Mouse (Mus musculus): ENCODE results near the gene Pld4. TPM values are rescaled to one million over a fixed set of nuclear protein-coding genes. Genes with fewer than 3 reads are reported as not detected.

Gene Pld4
- polyA plus RNA-seq, 1 experiment from 2014 or later = 15.0 TPM

DNA sequence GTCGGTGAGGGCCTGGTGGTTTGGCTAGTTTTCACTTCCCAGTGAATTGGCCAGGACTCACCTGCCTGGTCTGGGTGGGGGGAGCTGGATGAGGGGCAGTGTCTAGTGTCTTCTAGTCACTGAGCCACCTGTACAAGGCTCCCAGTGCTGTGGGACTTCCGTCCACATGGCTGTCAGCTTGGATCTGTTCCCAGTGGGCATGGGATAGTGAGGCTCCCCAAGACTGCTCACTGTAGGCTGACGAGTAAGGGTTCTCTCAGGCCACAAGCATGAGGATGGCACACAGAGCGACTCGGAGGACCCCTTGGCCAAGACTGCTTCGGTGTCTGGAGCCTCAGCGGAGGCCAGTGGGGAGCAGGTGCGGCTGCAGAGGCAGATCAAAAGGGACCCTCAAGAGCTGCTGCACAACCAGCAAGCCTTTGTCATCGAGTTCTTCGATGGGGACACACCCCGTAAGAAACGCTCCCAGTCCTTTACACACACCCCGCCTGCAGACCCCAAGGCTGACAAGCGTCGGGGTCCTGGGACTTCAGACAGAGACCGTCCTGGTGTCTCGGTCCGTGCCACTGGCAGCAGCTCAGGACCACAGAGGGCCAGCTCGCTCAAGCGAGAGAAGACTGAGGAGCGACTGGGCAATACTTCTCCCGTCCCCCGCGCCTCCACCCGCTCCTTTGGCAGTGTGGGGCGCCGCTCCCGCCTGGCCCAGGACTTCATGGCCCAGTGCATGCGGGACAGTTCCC, 24.4 kb upstream of the Pld4 start:
- no peaks in the 10 kb centered on the region for H3K9me3 ChIP-seq (ENCODE audit: control insufficient read depth, low read length)
- H3K36me3 ChIP-seq (ENCODE audit: control insufficient read depth, insufficient read depth, low read length) = peaks cover 37% of the 10 kb centered on the region
- no peak overlapping the region for H3K4me3 ChIP-seq (ENCODE audit: low read length)
- H3K4me2 ChIP-seq (ENCODE audit: low read depth, low read length) = no peak overlapping the region
- no peak for ATAC-seq (ENCODE audit: low read depth)
- H3K27me3 ChIP-seq (ENCODE audit: control insufficient read depth, insufficient read depth, low read depth, low read length) = no peaks in the 10 kb centered on the region
- no peak overlapping the region for H3K27ac ChIP-seq (ENCODE audit: low read length)
- WGBS = 90% methylated on average over 29 of the region's 29 CpGs
- no peak overlapping the region for H3K9ac ChIP-seq (ENCODE audit: low read length)
- H3K4me1 ChIP-seq (replicated peaks; ENCODE audit: control insufficient read depth, insufficient read depth, low read length) = no peaks in the 10 kb centered on the region

GRCm38 (mm10) chr12:112736636-112736925, 23.9 kb upstream of the Pld4 start:
- no peak overlapping the region for H3K4me2 ChIP-seq (ENCODE audit: low read depth, low read length)
- H3K9me3 ChIP-seq (ENCODE audit: control insufficient read depth, low read length) = no peaks in the 10 kb centered on the region
- no peaks in the 10 kb centered on the region for H3K4me1 ChIP-seq (replicated peaks; ENCODE audit: control insufficient read depth, insufficient read depth, low read length)
- no peak overlapping the region for H3K27ac ChIP-seq (ENCODE audit: low read length)
- no peak overlapping the region for H3K9ac ChIP-seq (ENCODE audit: low read length)
- H3K4me3 ChIP-seq (ENCODE audit: low read length) = no peak overlapping the region
- H3K27me3 ChIP-seq (ENCODE audit: control insufficient read depth, insufficient read depth, low read depth, low read length) = no peaks in the 10 kb centered on the region
- no peak for ATAC-seq (ENCODE audit: low read depth)
- 84% methylated on average over 10 of the region's 10 CpGs for WGBS
- peaks cover 35% of the 10 kb centered on the region for H3K36me3 ChIP-seq (ENCODE audit: control insufficient read depth, insufficient read depth, low read length)

GRCm38 (mm10) chr12:112737081-112737480, 23.4 kb upstream of the Pld4 start:
- Histone ChIP-seq H3K27ac (ENCODE audit: low read length) (no peak overlapping the region), H3K27me3 (ENCODE audit: control insufficient read depth, insufficient read depth, low read depth, low read length) (no peaks in the 10 kb centered on the region), H3K9me3 (ENCODE audit: control insufficient read depth, low read length) (no peaks in the 10 kb centered on the region), H3K36me3 (ENCODE audit: control insufficient read depth, insufficient read depth, low read length) (peaks cover 34% of the 10 kb centered on the region), H3K4me1 (replicated peaks; ENCODE audit: control insufficient read depth, insufficient read depth, low read length) (no peaks in the 10 kb centered on the region), H3K4me3 (ENCODE audit: low read length) (no peak overlapping the region), H3K4me2 (ENCODE audit: low read depth, low read length) (no peak overlapping the region), H3K9ac (ENCODE audit: low read length) (no peak overlapping the region)
- no peak for ATAC-seq (ENCODE audit: low read depth)
- WGBS = 83% methylated on average over 7 of the region's 7 CpGs

- H3K4me2 ChIP-seq (ENCODE audit: low read depth, low read length) = no peak overlapping the region
- H3K4me1 ChIP-seq (replicated peaks; ENCODE audit: control insufficient read depth, insufficient read depth, low read length) = no peaks in the 10 kb centered on the region
- no peaks in the 10 kb centered on the region for H3K9me3 ChIP-seq (ENCODE audit: control insufficient read depth, low read length)
- H3K27me3 ChIP-seq (ENCODE audit: control insufficient read depth, insufficient read depth, low read depth, low read length) = no peaks in the 10 kb centered on the region
- H3K9ac ChIP-seq (ENCODE audit: low read length) = no peak overlapping the region
- ATAC-seq (ENCODE audit: low read depth) = no peak
- peaks cover 34% of the 10 kb centered on the region for H3K36me3 ChIP-seq (ENCODE audit: control insufficient read depth, insufficient read depth, low read length)
- WGBS = 90% methylated on average over 14 of the region's 14 CpGs
- H3K27ac ChIP-seq (ENCODE audit: low read length) = no peak overlapping the region
- no peak overlapping the region for H3K4me3 ChIP-seq (ENCODE audit: low read length)
These were observed 22.7 kb upstream of the Pld4 start for GRCm38 (mm10) chr12:112737761-112738160.

DNA sequence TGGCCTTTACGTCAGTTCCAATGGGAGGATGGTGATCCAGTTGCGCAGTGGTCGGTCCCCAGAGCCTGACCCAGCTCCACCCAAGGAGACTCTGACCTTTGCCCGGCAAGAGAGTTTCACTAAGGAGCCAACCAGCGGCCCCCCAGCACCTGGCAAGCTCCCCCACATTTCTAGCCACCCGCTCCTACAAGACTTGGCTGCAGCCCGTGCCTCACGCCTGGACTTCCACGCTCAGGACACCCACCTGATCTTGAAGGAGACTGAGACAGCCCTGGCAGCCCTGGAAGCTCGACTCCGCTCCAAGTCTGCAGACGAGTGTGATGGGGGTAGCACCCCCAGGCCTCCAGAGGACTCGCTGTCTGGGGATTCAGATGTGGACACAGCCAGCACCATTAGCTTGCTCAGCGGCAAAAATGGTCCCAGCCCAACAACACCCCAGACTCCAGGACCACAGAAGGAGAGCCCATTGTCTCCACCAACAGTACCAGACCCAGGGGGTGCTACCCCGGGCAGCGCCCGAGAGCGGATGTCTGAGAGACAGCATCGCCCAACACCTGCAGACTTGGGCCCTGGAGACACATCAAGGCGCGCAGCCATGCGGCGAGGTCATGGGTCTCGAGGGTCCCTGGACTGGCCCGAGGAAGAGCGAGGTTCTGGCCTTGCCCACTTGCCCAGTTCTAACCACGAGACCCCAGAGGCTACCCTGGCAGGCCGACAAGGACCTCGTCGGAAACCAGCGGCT, 22.0 kb upstream of the Pld4 start:
- no peak overlapping the region for H3K9ac ChIP-seq (ENCODE audit: low read length)
- H3K27me3 ChIP-seq (ENCODE audit: control insufficient read depth, insufficient read depth, low read depth, low read length) = no peaks in the 10 kb centered on the region
- WGBS = 89% methylated on average over 31 of the region's 31 CpGs
- H3K27ac ChIP-seq (ENCODE audit: low read length) = no peak overlapping the region
- H3K4me3 ChIP-seq (ENCODE audit: low read length) = no peak overlapping the region
- no peak overlapping the region for H3K4me2 ChIP-seq (ENCODE audit: low read depth, low read length)
- H3K36me3 ChIP-seq (ENCODE audit: control insufficient read depth, insufficient read depth, low read length) = peaks cover 34% of the 10 kb centered on the region
- peaks cover 3% of the 10 kb centered on the region; the same call in 1 of the 2 replicates for H3K4me1 ChIP-seq (replicated peaks; ENCODE audit: control insufficient read depth, insufficient read depth, low read length)
- no peak for ATAC-seq (ENCODE audit: low read depth)
- no peaks in the 10 kb centered on the region for H3K9me3 ChIP-seq (ENCODE audit: control insufficient read depth, low read length)

DNA sequence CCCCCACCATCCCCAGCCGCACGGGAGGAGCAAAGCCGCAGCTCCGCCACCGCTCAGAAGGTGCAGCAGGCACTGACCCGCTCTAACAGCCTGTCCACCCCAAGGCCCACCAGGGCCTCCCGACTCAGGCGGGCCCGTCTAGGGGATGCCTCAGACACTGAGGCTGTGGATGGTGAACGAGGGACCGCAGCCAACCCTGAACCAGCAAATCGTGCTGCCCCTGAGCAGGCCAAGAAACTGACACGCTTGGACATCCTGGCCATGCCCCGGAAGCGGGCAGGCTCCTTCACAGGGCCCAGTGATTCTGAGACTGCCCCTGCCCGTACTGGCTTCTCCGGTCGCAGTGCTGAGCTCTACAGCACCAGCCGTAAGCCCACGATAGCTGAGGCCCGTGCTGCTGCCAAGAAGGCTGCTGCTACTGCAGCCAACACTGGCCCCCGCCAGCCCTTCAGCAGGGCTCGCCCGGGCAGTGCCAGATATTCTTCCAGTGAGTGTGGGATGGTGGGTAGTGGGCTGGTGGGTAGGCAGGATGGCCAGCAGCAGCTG, 21.4 kb upstream of the Pld4 start:
- no peak overlapping the region for H3K4me2 ChIP-seq (ENCODE audit: low read depth, low read length)
- no peak overlapping the region for H3K4me3 ChIP-seq (ENCODE audit: low read length)
- H3K9ac ChIP-seq (ENCODE audit: low read length) = no peak overlapping the region
- peaks cover 34% of the 10 kb centered on the region for H3K36me3 ChIP-seq (ENCODE audit: control insufficient read depth, insufficient read depth, low read length)
- no peaks in the 10 kb centered on the region for H3K27me3 ChIP-seq (ENCODE audit: control insufficient read depth, insufficient read depth, low read depth, low read length)
- 90% methylated on average over 24 of the region's 24 CpGs for WGBS
- no peaks in the 10 kb centered on the region for H3K9me3 ChIP-seq (ENCODE audit: control insufficient read depth, low read length)
- H3K27ac ChIP-seq (ENCODE audit: low read length) = no peak overlapping the region
- ATAC-seq (ENCODE audit: low read depth) = no peak
- peaks cover 4% of the 10 kb centered on the region; the same call in 1 of the 2 replicates for H3K4me1 ChIP-seq (replicated peaks; ENCODE audit: control insufficient read depth, insufficient read depth, low read length)

DNA sequence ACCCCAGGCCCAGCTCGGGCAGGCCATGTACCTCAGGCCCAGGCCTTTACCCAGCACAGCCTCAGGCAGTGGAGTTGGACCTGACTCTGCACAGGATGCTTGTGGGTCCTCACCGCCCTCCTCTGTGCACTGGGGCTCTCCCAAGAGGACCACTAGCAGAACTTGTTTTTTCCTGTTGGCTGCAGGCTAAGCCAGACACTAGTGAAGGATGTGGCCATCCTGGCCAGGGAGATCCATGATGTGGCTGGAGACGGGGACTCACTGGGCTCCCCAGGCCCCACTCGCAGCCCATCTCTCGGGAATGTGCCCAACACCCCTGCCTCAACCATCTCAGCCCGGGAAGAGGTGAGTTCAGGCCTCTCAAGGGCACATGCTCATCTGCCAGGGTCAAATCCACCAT, 17.7 kb upstream of the Pld4 start:
- H3K27ac ChIP-seq (ENCODE audit: low read length) = no peak overlapping the region
- peaks cover 14% of the 10 kb centered on the region for H3K36me3 ChIP-seq (ENCODE audit: control insufficient read depth, insufficient read depth, low read length)

DNA sequence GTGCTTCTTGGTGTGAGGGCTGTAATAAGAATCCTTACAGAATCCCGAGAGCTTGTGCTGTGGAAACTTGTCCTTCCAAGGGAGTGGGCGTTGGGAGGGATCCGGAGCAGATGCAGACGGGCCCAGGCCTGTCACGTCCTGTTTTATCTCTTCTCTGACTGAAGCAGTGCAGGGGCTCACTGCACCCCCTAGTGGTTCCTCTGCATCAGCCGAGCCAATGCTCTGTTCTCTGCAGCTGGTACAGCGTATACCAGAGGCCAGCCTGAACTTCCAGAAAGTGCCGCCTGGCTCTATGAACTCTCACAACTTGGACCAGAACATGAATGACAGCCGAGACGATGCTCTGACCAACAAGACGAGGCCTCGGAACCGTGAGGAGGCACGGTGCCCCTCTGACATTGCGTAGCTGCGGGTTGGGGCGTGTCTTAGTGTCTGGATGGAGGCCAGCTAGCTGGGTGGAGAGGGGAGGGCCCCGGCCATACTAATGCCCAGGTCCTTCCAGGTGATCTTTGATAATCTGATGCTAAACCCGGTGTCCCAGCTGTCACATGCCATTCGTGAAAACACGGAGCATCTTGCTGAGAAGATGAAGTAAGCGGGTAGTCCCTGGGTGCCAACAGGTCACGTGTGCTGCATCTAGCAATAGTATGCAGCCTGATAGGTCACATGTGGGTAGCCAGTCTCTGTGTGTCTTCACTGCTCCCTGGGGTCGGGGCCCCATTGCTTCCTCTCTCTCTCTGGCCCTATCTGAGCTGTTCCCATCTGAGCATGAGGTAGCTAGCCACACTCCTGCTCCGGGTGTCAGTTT, 17.1 kb upstream of the Pld4 start:
- 46% methylated on average over 25 of the region's 25 CpGs for WGBS
- Histone ChIP-seq H3K36me3 (ENCODE audit: control insufficient read depth, insufficient read depth, low read length) (peaks cover 8% of the 10 kb centered on the region), H3K27me3 (ENCODE audit: control insufficient read depth, insufficient read depth, low read depth, low read length) (no peaks in the 10 kb centered on the region), H3K9ac (ENCODE audit: low read length) (peak overlapping the region; percentile 48; the same call in 1 of the 2 replicates), H3K9me3 (ENCODE audit: control insufficient read depth, low read length) (no peaks in the 10 kb centered on the region), H3K4me2 (ENCODE audit: low read depth, low read length) (no peak overlapping the region), H3K4me3 (ENCODE audit: low read length) (no peak overlapping the region), H3K4me1 (replicated peaks; ENCODE audit: control insufficient read depth, insufficient read depth, low read length) (peaks cover 5% of the 10 kb centered on the region; the same call in 1 of the 2 replicates), H3K27ac (ENCODE audit: low read length) (no peak overlapping the region)
- peak; percentile 79 for ATAC-seq (ENCODE audit: low read depth)

More for the DNA sequence above, 17.7 kb upstream of the Pld4 start:
- Histone ChIP-seq H3K27me3 (ENCODE audit: control insufficient read depth, insufficient read depth, low read depth, low read length) (no peaks in the 10 kb centered on the region), H3K4me2 (ENCODE audit: low read depth, low read length) (no peak overlapping the region), H3K9me3 (ENCODE audit: control insufficient read depth, low read length) (no peaks in the 10 kb centered on the region), H3K4me3 (ENCODE audit: low read length) (no peak overlapping the region), H3K4me1 (replicated peaks; ENCODE audit: control insufficient read depth, insufficient read depth, low read length) (peaks cover 5% of the 10 kb centered on the region; the same call in 1 of the 2 replicates), H3K9ac (ENCODE audit: low read length) (peak overlapping the region; percentile 48; the same call in 1 of the 2 replicates)
- 62% methylated on average over 6 of the region's 6 CpGs for WGBS
- peak; percentile 9; the same call in 1 of the 2 replicates for ATAC-seq (ENCODE audit: low read depth)

- H3K4me2 ChIP-seq (ENCODE audit: low read depth, low read length) = no peak overlapping the region
- H3K4me3 ChIP-seq (ENCODE audit: low read length) = no peak overlapping the region
- ATAC-seq (ENCODE audit: low read depth) = no peak
- H3K36me3 ChIP-seq (ENCODE audit: control insufficient read depth, insufficient read depth, low read length) = peaks cover under 1% of the 10 kb centered on the region
- WGBS = 69% methylated on average over 11 of the region's 11 CpGs
- H3K27me3 ChIP-seq (ENCODE audit: control insufficient read depth, insufficient read depth, low read depth, low read length) = no peaks in the 10 kb centered on the region
- H3K27ac ChIP-seq (ENCODE audit: low read length) = no peak overlapping the region
- H3K9ac ChIP-seq (ENCODE audit: low read length) = peak overlapping the region; percentile 41
- peaks cover 5% of the 10 kb centered on the region; the same call in 1 of the 2 replicates for H3K4me1 ChIP-seq (replicated peaks; ENCODE audit: control insufficient read depth, insufficient read depth, low read length)
- no peaks in the 10 kb centered on the region for H3K9me3 ChIP-seq (ENCODE audit: control insufficient read depth, low read length)
These were observed 16.2 kb upstream of the Pld4 start for GRCm38 (mm10) chr12:112744211-112744610.
